Mouse (Mus musculus) retina, adult 2 months (tissue): ENCODE results near the gene Olfr228.
"Not testable (repeated sequence)": the region's sequence is repeated elsewhere in the genome, so short reads cannot be mapped to it uniquely, and the experiment has no call there.

Source experiments
- DNase-seq: peaks from one replicate; pipeline ENCODE4 v3.0.0-alpha.2; 2012; ENCODE audit warnings: low read depth, low spot score

Gene Olfr228

GRCm38 (mm10) chr2:86487286-86487685, at the start of gene Olfr228:
TSS of gene Olfr228 (minus strand) at chr2:86487386.
- no peak for DNase-seq

GRCm38 (mm10) chr2:86530991-86531390, 43.8 kb upstream of the Olfr228 start:
- no peak for DNase-seq

- DNase-seq, result no peak
These were observed 21.0 kb upstream of the Olfr228 start, which contains the start of gene Olfr1076 for GRCm38 (mm10) chr2:86508161-86508560. TSS of gene Olfr1076 (plus strand) at chr2:86508461.

- no peak for DNase-seq
These were observed 22.6 kb downstream of the Olfr228 start for GRCm38 (mm10) chr2:86464442-86465109.

GRCm38 (mm10) chr2:86460434-86460833, 26.8 kb downstream of the Olfr228 start:
- DNase-seq, result no peak

- no peak for DNase-seq
These were observed 31.0 kb downstream of the Olfr228 start, which contains the start of gene Olfr1066 for GRCm38 (mm10) chr2:86456169-86456568. TSS of gene Olfr1066 (minus strand) at chr2:86456269.

GRCm38 (mm10) chr2:86450491-86450890, 36.7 kb downstream of the Olfr228 start, which contains the start of gene Olfr1065:
TSS of gene Olfr1065 (minus strand) at chr2:86450591.
- DNase-seq, result not testable (repeated sequence)

GRCm38 (mm10) chr2:86442101-86442500, 45.1 kb downstream of the Olfr228 start:
- DNase-seq, result not testable (repeated sequence)
